Mouse (Mus musculus): Measurements from ENCODE around the gene Ehd2.

Gene Ehd2

GRCm38 (mm10) chr7:15907971-15908590 is 59.3 kb downstream of the Ehd2 start:
- DNase-seq (ENCODE audit: low read depth, low spot score) = no peak

- no peak for DNase-seq (ENCODE audit: low read depth, low spot score)
These were observed 60.8 kb downstream of the Ehd2 start for GRCm38 (mm10) chr7:15906602-15907001.

- no peak for DNase-seq (ENCODE audit: low read depth, low spot score)
These were observed 61.5 kb downstream of the Ehd2 start for GRCm38 (mm10) chr7:15905861-15906260.

- DNase-seq (ENCODE audit: low read depth, low spot score) = peak; percentile 72
These were observed 65.9 kb downstream of the Ehd2 start for GRCm38 (mm10) chr7:15901366-15902048.
